Mouse (Mus musculus): ENCODE results near the gene Osbpl10. TPM values are rescaled to one million over a fixed set of nuclear protein-coding genes. Genes with fewer than 3 reads are reported as not detected.

Gene Osbpl10
- 2.1 and 2.7 TPM in 2 replicates for polyA plus RNA-seq (2014; fragmentation: Nextera tagmentation; extraction: Ambion mirVana)

DNA sequence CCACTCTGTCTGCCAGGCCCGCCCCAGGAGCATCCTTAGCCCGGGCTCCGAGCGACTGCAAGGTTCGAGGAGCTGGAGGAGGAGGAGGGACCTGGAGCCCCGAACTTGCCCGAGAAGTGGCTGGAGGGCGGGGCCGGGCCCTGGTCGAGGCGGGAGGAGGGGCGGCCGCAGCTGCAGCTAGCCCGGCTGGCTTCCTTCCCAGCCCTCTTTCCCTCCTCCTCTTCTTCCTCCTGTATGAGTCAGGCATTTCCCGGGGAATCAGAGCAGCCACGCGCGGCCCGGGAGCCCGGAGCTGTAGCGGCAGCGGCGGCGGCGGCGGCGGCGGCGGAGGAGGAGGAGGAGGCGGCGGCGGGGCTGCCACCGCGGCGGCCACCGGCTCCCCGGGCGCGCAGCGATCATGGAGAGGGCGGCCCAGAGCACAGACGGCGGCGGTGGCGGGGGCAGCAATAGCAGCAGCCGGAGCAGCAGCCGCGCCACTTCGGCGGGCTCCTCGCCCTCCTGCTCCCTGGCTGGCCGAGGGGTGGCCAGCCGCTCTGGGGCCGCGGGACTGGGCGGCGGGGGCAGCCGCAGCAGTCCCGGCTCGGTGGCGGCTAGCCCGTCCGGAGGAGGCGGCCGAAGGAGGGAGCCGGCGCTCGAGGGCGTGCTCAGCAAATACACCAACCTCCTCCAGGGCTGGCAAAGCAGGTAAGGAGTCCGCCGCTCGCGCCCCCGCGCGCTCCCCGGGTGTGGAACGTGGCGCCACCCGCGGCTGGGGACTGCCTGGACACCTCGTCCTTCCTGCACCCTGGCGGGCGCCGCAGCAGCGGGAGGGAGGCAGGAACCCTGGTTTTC lies at the start of gene Osbpl10:
Gene Osbpl10 (plus strand): TSS at position 289 of the 831 bp plus-strand sequence.
- Histone ChIP-seq H3K4me1 (ENCODE audit: control insufficient read depth, insufficient read depth, low read length) (peaks cover 12% of the 10 kb centered on the region), H3K27ac (replicated peaks; ENCODE audit: low read depth, low read length) (peak within 1 kb of the TSS; percentile 81), H3K9me3 (ENCODE audit: control insufficient read depth, low read length) (no peaks in the 10 kb centered on the region), H3K36me3 (ENCODE audit: control insufficient read depth, insufficient read depth, low read length) (no peaks in the 10 kb centered on the region), H3K9ac (ENCODE audit: low read depth, low read length) (peak within 1 kb of the TSS; percentile 86), H3K27me3 (replicated peaks; ENCODE audit: control insufficient read depth, insufficient read depth, low read length) (no peaks in the 10 kb centered on the region), H3K4me2 (ENCODE audit: low read depth, low read length) (peak within 1 kb of the TSS; percentile 89), H3K4me3 (ENCODE audit: low read depth, low read length) (peak within 1 kb of the TSS; percentile 84)
- DNase-seq (ENCODE audit: low spot score) (peak; percentile 87), ATAC-seq (ENCODE audit: low read depth) (peak; percentile 90)
- under 1% methylated on average over 25 of the region's 86 CpGs for WGBS

DNA sequence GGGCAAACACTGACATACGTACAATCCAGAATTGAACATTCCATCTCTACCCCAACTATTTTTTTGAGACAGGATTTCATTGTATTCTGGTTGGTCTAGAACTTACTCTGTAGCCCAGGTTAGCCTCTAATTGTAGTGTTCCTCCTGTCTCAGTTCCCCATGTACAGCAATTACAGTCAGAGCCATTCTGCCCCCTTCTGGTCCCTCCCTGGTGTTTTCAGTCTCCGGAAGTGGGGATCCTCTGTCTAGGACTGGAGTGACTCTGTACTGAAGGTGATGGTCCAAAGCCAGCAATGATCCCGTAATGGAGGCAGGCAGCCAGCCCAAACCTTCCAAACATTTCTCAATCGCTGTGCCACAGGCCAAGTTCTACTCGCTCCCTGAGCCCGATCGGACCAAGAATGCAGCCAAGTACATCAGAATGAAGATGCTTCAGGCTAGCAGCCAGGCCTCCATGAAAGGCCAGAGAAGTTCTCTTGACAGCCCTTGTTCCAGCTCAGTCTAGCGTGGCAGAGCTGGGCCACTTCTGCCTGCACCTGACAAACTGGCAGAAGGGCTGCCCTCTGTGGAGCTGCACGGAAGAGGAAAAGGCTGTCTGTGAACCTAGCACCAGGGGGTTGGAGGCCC lies 47.8 kb upstream of the Osbpl10 start:
- DNase-seq (ENCODE audit: low spot score) (peak; percentile 27), ATAC-seq (ENCODE audit: low read depth) (no peak)
- Histone ChIP-seq H3K36me3 (ENCODE audit: control insufficient read depth, insufficient read depth, low read length) (no peaks in the 10 kb centered on the region), H3K9ac (ENCODE audit: low read depth, low read length) (no peak overlapping the region), H3K27ac (replicated peaks; ENCODE audit: low read depth, low read length) (no peak overlapping the region), H3K4me1 (ENCODE audit: control insufficient read depth, insufficient read depth, low read length) (peaks cover 11% of the 10 kb centered on the region), H3K27me3 (replicated peaks; ENCODE audit: control insufficient read depth, insufficient read depth, low read length) (no peaks in the 10 kb centered on the region), H3K4me3 (ENCODE audit: low read depth, low read length) (no peak overlapping the region), H3K4me2 (ENCODE audit: low read depth, low read length) (no peak overlapping the region), H3K9me3 (ENCODE audit: control insufficient read depth, low read length) (no peaks in the 10 kb centered on the region)
- WGBS = 78% methylated on average over 9 of the region's 9 CpGs

DNA sequence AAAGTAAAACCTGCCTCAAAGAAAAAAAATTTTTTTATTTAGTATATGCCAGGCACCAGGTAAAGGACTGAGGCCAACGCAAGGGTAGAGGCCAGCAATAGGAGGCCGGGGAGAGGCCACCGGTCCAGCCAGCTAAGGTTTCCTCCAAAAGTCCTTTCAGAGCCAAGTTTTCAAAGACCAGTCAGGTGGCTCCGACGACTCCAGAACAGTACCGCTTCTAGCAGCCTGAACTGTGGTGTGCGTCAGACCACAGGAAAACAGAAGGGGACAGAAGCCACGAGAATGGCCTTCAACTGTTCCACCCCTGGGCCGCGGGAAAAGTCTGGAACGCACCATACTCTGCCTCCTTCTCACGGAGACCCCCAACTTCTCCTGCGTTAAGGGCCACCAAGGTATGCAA lies 45.8 kb upstream of the Osbpl10 start:
- peak overlapping the region; percentile 70; the same call in 1 of the 2 replicates for H3K9ac ChIP-seq (ENCODE audit: low read depth, low read length)
- no peaks in the 10 kb centered on the region for H3K9me3 ChIP-seq (ENCODE audit: control insufficient read depth, low read length)
- DNase-seq (ENCODE audit: low spot score) = no peak
- peaks cover 11% of the 10 kb centered on the region for H3K4me1 ChIP-seq (ENCODE audit: control insufficient read depth, insufficient read depth, low read length)
- H3K27me3 ChIP-seq (replicated peaks; ENCODE audit: control insufficient read depth, insufficient read depth, low read length) = no peaks in the 10 kb centered on the region
- WGBS = 20% methylated on average over 13 of the region's 13 CpGs
- ATAC-seq (ENCODE audit: low read depth) = no peak
- no peaks in the 10 kb centered on the region for H3K36me3 ChIP-seq (ENCODE audit: control insufficient read depth, insufficient read depth, low read length)
- H3K27ac ChIP-seq (replicated peaks; ENCODE audit: low read depth, low read length) = no peak overlapping the region
- peak overlapping the region; percentile 92 for H3K4me2 ChIP-seq (ENCODE audit: low read depth, low read length)
- H3K4me3 ChIP-seq (ENCODE audit: low read depth, low read length) = peak overlapping the region; percentile 78

DNA sequence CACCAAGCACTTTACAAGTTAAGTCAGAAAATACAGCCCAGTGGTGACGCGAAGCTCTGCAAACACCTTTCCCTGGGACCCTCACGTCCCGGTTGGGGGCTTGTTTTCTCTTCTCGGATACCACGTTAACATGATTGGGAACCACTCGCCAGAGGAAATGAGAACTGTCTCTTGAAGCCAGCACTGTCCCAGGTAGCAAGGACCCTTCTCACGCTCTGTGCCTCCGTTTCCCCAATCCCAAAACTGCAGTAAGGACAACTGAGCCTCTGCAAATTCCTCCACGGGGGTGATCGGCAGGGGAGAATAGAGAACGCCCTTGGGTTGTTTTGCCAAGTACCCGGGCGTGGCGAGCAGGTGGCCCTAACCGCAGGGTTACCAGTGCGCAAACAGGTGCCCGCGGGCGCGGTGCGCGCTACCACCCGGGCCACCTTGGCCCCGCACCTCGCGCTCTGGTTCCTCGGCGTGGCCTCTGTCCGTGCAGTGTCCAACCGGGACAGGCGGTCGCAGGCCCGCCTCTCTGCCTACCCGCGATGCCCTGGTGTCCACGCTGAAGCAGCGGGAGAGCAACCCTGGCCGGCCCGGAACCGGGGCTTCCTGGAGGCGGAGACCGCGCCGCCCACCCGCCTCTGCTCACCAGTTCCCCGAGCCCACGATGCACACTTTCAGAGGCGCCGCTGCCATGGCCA lies 45.2 kb upstream of the Osbpl10 start:
- Histone ChIP-seq H3K27me3 (replicated peaks; ENCODE audit: control insufficient read depth, insufficient read depth, low read length) (no peaks in the 10 kb centered on the region), H3K4me2 (ENCODE audit: low read depth, low read length) (peak overlapping the region; percentile 92), H3K4me3 (ENCODE audit: low read depth, low read length) (peak overlapping the region; percentile 78), H3K4me1 (ENCODE audit: control insufficient read depth, insufficient read depth, low read length) (peaks cover 11% of the 10 kb centered on the region), H3K27ac (replicated peaks; ENCODE audit: low read depth, low read length) (peak overlapping the region; percentile 28), H3K9me3 (ENCODE audit: control insufficient read depth, low read length) (no peaks in the 10 kb centered on the region), H3K9ac (ENCODE audit: low read depth, low read length) (peak overlapping the region; percentile 70), H3K36me3 (ENCODE audit: control insufficient read depth, insufficient read depth, low read length) (no peaks in the 10 kb centered on the region)
- DNase-seq (ENCODE audit: low spot score) (peak; percentile 12), ATAC-seq (ENCODE audit: low read depth) (peak; percentile 10; the same call in 1 of the 2 replicates)
- WGBS = under 1% methylated on average over 39 of the region's 50 CpGs

DNA sequence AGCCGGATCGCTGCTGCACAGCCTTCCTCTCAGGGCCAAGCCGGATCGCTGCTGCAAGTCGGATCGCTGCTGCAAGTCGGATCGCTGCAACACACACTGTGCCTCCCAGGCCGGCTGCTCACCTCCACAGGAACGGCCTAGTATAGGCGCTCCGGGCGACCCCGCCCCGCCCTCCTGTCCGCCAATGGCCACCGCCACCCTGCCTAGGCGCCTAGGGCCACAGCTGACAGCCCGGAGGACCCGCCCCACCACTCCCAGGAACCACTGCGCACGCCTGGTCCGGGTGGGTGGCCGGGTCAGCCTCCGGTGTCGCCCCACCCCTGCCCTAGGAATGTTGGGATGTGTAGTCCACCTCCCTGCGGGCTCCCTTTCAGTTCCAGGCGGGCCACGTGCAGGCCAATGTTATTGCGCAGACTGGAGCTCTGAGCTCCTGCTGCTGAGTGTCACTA lies 44.6 kb upstream of the Osbpl10 start, which contains the start of gene Gpd1l:
Gene Gpd1l (minus strand): TSS at position 265 of the 449 bp plus-strand sequence.
- DNase-seq (ENCODE audit: low spot score) = peak; percentile 97
- Histone ChIP-seq H3K27ac (replicated peaks; ENCODE audit: low read depth, low read length) (peak within 1 kb of the TSS; percentile 28), H3K4me2 (ENCODE audit: low read depth, low read length) (peak within 1 kb of the TSS; percentile 92), H3K9me3 (ENCODE audit: control insufficient read depth, low read length) (no peaks in the 10 kb centered on the region), H3K27me3 (replicated peaks; ENCODE audit: control insufficient read depth, insufficient read depth, low read length) (no peaks in the 10 kb centered on the region), H3K36me3 (ENCODE audit: control insufficient read depth, insufficient read depth, low read length) (no peaks in the 10 kb centered on the region), H3K4me3 (ENCODE audit: low read depth, low read length) (peak within 1 kb of the TSS; percentile 78), H3K9ac (ENCODE audit: low read depth, low read length) (peak within 1 kb of the TSS; percentile 70), H3K4me1 (ENCODE audit: control insufficient read depth, insufficient read depth, low read length) (peaks cover 11% of the 10 kb centered on the region)
- ATAC-seq (ENCODE audit: low read depth) = peak; percentile 99
- 0% methylated on average over 8 of the region's 30 CpGs for WGBS

DNA sequence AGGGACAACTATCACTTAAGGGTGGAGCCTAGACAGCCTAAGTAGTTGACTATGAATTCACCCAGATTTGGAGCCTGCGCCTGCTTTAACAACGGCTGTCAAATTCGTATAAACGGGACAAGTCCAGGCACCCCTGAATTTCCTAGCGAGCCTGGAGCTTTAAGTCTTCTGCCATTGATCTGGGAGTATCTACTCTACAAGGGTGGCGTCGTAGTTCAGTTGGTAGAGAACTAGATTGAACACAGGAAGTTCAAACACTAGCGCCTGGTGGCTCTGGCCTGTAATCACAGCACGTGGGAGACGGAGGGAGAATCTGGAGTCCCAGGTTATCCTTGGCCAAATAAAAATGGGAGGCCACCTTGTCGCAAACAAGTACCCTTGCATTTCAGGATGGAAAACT lies 44.1 kb upstream of the Osbpl10 start:
- H3K9ac ChIP-seq (ENCODE audit: low read depth, low read length) = 0 out of 2 replicates have a peak overlapping the region, but pooled peaks have one; percentile 70
- no peaks in the 10 kb centered on the region for H3K27me3 ChIP-seq (replicated peaks; ENCODE audit: control insufficient read depth, insufficient read depth, low read length)
- H3K4me1 ChIP-seq (ENCODE audit: control insufficient read depth, insufficient read depth, low read length) = peaks cover 11% of the 10 kb centered on the region
- ATAC-seq (ENCODE audit: low read depth) (no peak), DNase-seq (ENCODE audit: low spot score) (no peak)
- peak overlapping the region; percentile 78 for H3K4me3 ChIP-seq (ENCODE audit: low read depth, low read length)
- peak overlapping the region; percentile 92 for H3K4me2 ChIP-seq (ENCODE audit: low read depth, low read length)
- H3K36me3 ChIP-seq (ENCODE audit: control insufficient read depth, insufficient read depth, low read length) = no peaks in the 10 kb centered on the region
- WGBS = 58% methylated on average over 11 of the region's 11 CpGs
- H3K27ac ChIP-seq (replicated peaks; ENCODE audit: low read depth, low read length) = peak overlapping the region; percentile 28; the same call in 1 of the 2 replicates
- H3K9me3 ChIP-seq (ENCODE audit: control insufficient read depth, low read length) = no peaks in the 10 kb centered on the region

DNA sequence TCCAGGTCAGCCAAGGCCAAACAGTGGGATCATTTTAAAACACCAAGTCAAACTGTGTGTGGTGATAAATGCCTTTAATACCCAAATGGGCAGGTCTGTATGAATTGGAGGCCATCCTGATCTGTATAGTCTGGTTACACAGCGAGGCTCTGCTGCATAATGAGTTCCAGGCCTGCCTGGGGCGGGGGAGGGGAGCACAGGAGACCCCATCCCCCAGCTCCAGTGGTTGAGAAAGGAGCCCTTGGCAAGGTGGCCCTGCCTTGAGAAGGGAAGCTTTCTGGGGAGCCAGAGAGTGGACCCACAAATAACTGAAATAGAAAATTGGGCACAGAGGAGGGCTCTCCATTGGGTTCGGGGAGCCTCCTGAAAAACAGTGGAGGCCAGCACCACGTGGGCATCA lies 43.0 kb upstream of the Osbpl10 start:
- H3K4me1 ChIP-seq (ENCODE audit: control insufficient read depth, insufficient read depth, low read length) = peaks cover 11% of the 10 kb centered on the region
- 53% methylated on average over 4 of the region's 4 CpGs for WGBS
- no peaks in the 10 kb centered on the region for H3K36me3 ChIP-seq (ENCODE audit: control insufficient read depth, insufficient read depth, low read length)
- no peaks in the 10 kb centered on the region for H3K27me3 ChIP-seq (replicated peaks; ENCODE audit: control insufficient read depth, insufficient read depth, low read length)
- no peak overlapping the region for H3K27ac ChIP-seq (replicated peaks; ENCODE audit: low read depth, low read length)
- no peak for DNase-seq (ENCODE audit: low spot score)
- H3K9me3 ChIP-seq (ENCODE audit: control insufficient read depth, low read length) = no peaks in the 10 kb centered on the region
- H3K4me2 ChIP-seq (ENCODE audit: low read depth, low read length) = no peak overlapping the region
- no peak overlapping the region for H3K9ac ChIP-seq (ENCODE audit: low read depth, low read length)
- ATAC-seq (ENCODE audit: low read depth) = no peak
- H3K4me3 ChIP-seq (ENCODE audit: low read depth, low read length) = no peak overlapping the region

DNA sequence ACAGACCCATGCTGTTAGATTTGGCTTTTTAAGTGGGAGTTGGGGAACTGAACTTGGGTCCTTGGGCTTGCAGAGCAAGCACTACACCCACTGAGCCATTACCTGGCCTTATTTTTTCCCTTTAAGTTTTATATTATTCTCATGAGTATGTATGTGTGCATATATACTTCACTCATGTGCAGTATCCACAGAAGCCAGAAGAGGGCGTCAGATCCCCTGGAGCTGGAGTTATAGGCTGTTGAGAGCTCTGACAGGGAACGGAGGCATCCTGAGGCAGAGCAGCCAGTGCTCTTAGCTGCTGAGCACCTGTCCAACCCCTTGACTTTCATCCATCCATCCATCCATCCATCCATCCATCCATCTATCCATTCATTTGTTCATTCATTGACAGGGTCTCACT lies 41.7 kb upstream of the Osbpl10 start:
- WGBS = 82% methylated on average over 2 of the region's 2 CpGs
- no peak overlapping the region for H3K4me2 ChIP-seq (ENCODE audit: low read depth, low read length)

More for the DNA sequence above, 41.7 kb upstream of the Osbpl10 start:
- ATAC-seq (ENCODE audit: low read depth) (no peak), DNase-seq (ENCODE audit: low spot score) (no peak)
- Histone ChIP-seq H3K27ac (replicated peaks; ENCODE audit: low read depth, low read length) (no peak overlapping the region), H3K36me3 (ENCODE audit: control insufficient read depth, insufficient read depth, low read length) (no peaks in the 10 kb centered on the region), H3K9ac (ENCODE audit: low read depth, low read length) (no peak overlapping the region), H3K9me3 (ENCODE audit: control insufficient read depth, low read length) (no peaks in the 10 kb centered on the region), H3K27me3 (replicated peaks; ENCODE audit: control insufficient read depth, insufficient read depth, low read length) (no peaks in the 10 kb centered on the region), H3K4me3 (ENCODE audit: low read depth, low read length) (no peak overlapping the region), H3K4me1 (ENCODE audit: control insufficient read depth, insufficient read depth, low read length) (peaks cover 11% of the 10 kb centered on the region)

All from embryonic facial prominence, embryonic 14.5 days (tissue).